Mouse (Mus musculus) testis, postnatal 14 days (tissue): ENCODE results near the gene Tpst1.

Experiments used
- DNase-seq: peaks from one replicate; pipeline ENCODE4 v3.0.0; 2021; ENCODE audit warnings: low spot score

The Tpst1 gene

DNA sequence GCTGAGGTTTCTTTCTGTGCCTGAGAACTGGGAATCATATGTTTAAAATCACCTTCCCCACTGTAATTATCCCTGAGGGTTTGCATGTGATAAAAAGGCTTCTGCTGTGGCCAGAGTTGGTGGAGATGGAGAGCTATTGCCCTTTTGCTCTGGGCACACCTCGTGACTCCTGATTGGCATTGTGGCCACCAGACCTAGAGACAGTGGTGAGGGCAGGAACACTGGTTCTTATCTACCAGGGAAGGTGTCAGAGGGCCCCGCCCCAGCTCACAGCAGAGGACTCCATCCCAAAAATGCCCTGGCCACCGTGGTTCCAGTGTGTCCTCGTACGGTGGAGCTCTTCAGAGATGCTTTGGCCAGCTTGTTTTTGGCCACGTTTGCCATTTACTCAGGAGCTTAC lies 20.2 kb upstream of the Tpst1 start:
- DNase-seq, result no peak

DNA sequence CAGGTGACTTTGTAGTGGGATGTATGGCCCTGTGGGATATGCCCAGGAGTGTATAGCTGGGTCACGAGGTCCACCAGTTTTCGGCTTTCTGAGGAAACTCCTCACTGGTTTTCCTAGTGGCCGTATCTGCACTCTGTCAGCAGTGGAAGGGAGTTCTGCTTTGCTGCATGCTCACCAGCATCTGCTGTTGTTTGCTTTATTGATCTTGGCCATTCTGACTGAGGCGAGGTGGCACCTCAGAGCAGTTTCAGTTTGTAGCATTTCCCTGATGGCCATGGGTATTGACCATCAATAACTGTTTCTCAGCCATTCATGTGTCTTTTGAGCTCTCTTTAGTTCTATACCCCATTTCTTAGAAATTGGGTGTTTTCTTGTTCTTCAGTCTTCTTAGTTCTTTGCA lies 17.4 kb upstream of the Tpst1 start:
- DNase-seq, result no peak

DNA sequence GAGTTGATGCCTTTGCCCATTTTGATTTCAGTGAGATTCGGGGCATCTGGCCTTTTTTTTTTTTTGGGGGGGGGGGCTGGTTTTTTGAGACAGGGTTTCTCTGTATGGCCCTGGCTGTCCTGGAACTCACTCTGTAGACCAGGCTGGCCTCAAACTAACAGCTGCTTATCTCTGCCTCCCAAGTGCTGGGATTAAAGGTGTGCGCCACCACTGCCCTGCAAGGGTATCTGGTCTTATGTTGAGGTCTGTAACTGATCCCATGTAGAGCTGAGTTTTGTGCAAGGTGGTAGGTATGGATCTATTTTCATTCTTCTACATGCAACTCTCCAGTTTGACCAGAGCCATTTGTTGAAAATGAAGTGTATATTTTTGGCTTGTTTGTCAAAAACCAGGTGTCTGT lies 16.8 kb upstream of the Tpst1 start:
- DNase-seq, result no peak

DNA sequence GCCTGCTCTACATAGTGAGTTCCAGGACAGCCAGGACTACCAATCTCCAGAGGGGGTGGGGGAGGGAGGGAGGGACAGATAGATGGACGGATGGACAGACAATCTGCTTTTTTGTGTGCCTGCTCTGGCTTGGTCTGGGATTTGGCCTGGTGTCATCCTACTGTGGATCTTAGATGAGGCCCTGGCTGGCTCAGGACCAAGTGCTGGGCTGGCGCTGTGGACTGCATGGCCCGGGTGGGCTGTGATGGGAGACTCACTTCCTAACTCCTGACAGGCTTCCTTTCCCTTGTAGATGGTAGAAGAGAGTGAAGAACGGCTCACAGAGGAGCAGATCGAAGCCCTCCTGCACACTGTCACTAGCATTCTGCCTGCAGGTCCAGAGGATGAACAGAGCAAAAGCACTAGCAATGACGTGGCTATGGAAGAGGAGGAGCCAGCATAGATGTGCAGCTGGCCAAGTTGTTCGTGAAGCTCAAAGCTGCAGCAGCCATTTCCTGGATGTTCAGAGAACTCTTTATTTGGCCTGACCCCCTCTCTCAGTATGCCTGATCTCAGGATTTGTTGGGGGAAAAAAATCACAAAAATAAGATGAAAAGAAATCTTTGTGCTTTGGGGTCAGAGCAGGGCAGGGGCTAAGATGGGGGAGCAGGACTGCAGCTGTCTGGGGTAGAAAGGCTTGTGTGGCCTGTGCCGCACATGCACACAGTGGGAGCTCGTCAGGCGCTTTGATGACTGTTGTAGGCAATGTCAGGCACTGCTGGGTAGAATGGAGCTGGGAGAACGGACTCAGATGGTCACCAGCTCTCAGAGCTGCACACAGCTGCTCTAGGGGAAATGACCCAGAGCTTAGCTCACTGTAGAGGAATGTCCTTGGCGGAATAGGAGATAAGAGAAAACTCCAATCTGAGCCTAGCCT lies 13.5 kb upstream of the Tpst1 start:
- DNase-seq, result no peak

DNA sequence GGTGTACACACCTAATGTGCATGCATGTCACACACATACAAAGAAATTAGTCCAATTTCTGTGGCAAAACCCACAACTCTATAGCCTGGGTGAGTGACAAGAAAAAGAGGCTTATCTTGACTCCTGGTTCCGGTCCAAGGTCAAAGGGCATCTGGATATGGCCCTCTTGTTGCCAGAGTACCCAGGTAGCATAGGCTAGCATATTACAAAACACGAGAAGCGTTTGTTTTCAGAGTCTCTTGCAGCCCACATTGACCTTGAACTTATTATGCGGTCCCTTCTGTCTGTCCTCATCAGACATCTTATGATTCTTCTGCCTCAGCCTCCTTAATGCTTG lies 12.8 kb upstream of the Tpst1 start:
- DNase-seq, result no peak

DNA sequence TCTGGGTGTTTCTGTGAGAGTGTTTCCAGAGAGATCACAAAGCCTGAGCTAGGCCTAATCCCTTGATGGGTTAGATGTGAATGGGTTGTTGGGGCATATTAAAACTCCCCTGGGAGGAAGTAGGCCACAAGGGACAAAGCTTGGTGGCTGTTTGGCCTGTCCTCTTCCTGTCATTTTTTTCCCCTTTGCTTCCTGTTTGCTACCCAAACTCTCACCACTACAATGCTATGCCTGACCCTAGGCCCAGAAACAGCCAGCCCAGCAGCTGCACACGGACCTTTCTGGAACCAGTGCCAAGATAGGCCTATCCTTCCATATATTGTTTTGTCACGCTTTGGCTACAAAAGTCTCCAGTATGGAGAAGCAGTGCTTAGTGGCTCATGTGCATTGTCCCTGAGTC lies 11.0 kb upstream of the Tpst1 start:
- no peak for DNase-seq

DNA sequence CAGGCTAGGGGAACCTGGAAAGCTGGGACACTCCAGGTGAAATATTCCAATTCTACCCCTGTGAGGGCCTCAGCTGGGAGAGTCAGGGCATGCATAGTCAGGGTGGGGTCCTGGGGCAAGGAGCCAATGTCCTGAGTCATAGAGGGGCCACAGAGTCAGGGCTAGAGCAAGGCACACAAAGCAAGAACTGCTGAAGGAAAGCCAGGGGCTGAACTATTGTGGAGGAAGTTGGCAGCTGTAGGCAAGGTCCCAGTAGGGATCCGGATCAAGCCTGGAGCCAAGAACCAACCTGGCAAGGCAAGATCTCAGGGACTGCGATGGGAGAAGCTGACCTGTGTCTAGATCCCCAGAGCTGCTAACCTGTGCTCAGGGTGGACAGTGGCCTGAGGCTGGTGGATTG lies 9.4 kb upstream of the Tpst1 start:
- DNase-seq, result no peak

DNA sequence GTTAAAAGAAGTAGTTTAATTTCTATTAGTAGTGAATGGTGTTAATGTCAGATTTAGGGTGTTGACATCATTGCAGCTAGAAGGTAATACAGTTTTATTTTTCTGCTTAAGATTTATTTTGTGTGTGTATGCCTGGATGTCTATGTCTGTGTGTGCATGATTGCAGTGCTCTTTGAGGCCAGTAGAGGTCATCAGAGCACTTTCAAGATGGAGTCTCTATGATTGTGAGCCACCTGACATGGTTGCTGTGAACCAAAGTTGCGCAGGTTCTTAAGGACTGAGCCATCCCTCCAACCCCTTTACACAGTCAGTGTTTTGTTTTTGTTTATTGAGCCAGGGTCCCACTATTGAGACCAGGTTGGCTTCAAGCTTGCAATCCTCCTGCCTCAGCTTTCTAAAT lies 7.5 kb upstream of the Tpst1 start:
- no peak for DNase-seq

DNA sequence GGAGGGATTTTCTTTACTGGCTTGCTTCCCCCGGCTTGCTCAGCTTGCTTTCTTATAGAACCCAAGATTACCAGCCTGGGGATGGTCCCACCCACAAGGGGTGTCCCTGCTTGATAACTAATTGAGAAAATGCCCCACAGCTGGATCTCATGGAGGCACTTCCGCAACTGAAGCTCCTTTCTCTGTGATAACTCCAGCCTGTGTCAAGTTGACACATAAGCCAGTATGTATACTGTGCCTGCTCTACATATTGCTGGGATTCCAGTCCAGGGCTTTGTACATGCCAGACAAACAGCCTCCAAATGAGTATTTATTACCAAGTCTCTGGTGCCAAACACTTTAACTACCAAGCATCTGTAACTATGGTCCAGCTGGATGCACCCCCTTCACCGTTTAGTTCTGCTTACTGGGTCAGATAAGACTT lies 5.3 kb upstream of the Tpst1 start:
- no peak for DNase-seq

DNA sequence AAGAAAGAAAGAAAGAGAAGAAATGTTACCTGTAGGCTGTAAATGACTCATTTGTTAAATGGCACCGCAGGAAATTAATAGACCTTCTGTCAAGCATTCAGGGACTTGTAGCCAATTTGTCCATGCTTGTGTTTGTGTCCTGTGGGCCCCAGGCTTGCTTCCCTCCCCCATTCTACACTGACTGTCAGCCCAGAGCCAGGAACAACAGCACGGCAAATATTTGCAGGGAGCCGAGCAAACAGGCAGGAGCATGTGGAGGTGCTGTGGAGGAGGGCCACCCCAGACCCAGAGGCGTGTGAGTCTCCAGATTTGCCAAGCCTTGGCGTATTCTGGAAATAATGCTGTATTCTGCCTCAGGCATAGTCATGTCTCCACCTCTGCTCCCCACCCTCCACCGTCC lies 1.4 kb downstream of the Tpst1 start:
- DNase-seq, result no peak

DNA sequence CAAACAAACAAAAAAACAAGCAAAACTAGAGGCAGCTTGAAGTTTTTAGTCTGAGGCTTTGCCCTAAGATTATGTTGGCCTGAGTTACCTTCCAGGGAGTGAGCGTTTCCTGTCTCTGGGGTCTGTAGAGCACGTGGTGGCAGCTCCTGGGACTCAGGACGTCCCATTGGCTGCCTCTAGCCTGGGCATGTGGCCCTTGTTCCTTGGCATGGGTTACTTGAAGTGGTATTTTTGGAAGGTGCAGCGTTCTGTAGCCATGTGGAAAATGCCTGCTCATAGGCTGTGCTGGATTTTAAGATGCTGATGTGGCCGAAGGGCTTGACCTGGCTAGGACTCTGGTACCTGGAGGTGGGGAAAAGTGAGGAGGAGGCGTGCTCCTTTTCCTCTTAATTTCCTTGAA lies 3.3 kb downstream of the Tpst1 start:
- no peak for DNase-seq

DNA sequence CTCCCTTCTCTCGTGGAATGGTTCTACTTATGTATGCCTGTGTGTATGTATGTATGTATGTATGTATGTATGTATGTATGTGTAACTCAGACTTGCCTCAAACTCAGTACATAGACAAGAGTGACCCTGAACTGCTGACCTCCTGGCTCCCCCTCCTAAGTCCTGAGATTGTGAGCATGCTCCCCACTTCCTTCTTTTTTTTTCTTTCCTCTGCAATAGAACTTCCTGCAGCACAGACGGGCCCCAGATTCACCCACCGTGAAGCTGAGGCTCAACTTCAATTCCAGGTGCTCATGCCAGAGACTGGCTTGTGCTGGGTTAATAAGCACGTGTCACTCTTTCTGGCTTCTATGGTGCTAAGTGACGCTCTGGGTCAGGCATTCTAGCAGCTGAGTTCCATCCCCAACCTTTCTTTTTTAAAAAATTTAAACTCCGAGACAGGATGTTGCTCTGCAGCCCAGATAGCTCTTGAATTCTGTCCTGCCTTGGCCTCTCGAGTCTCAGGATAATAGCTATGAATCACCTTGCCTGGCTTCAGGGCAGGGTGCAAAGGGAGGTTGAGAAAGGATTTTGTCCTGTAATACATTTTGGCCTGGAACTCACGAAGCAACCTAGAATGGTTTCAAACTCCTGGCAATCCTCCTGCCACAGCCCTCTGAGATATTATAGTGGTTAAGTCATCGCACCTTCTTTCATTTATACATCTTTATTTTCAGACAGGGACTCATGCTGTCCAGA lies 5.1 kb downstream of the Tpst1 start:
- no peak for DNase-seq

DNA sequence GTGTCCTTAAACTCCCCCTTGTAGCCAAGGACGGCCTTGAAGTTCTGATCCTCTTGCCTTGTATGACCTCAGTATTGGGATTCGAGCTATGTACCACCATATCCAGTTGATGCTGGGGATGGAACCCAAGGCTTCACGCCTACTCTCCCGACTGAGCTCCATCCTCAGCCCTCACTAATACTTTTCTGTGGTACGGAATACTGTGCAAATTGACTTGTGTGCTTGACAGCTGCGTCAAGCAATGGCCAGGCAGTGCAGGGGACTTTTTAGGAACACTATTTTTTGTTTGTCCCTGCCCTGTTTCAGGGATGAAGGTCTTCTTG lies 5.7 kb downstream of the Tpst1 start:
- DNase-seq, result peak; percentile 35

DNA sequence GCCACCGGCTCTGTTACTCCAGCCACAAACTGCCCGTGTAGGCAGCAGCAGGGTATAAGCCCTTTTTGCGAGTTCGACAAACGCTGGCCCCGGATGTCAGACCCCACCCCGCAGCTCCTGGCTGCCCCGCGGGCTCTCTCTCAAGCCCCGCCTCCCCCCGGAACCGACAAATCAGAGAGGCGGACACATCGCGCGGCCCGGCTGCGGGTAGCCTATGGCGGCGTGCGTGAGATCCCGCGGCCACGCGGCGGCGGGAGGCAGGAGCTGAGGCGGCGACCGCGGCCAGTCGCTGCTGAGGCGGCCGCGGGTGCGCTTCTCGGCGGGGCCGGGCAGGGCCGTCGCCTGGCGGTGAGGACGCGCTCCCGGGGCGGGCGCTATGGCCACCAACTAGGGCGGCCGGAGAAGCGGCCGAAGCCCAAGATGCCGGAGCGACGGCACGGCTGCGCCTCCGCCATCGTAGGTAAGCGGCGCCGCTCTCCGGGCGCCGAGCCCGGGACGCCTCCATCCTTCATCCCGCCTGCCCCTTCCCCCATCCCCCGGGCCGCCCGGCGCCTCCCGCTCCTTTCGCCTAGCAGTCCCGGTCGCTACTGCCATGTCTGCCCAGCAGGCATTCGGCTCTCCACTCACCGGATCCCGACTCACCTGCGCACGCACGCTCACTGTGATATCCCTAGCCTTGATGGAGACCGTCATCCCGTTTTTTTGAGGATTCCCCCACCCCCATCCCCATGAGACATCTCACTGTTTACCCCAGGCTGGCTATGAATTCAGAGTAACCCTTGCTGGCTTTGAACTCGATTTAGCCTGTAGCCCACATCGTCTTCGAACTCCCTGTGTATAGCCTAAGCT lies 6.3 kb downstream of the Tpst1 start:
- peak; percentile 93 for DNase-seq

DNA sequence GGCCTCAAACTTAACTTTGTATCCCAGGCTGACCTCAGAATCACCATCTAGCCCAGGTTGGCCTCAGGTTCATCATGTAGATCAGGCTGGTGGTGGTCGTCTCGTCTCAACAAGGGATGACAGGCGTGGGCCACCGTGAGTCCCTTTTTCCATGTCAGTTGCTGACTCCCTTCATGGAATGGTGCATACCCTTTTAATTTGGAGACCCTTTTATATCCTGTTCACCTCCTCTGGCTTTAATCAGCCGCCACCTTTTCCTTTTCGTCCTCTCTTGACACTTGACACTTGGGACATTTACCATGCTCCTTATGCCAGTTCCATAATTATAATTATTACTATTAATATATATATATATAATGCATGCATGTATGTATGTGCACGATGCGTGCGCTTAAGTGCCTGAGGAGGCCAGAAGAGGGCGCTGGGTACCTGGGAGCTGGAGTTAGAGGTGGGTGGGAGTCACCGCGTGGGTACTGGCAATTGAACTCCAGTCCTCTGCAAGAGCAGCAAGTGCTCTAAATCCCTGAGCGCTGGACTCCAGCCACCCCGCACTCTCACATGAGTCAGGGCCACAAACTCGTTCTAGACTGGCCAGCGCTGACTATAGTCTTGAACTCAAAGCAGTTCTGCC lies 7.0 kb downstream of the Tpst1 start:
- DNase-seq, result no peak

DNA sequence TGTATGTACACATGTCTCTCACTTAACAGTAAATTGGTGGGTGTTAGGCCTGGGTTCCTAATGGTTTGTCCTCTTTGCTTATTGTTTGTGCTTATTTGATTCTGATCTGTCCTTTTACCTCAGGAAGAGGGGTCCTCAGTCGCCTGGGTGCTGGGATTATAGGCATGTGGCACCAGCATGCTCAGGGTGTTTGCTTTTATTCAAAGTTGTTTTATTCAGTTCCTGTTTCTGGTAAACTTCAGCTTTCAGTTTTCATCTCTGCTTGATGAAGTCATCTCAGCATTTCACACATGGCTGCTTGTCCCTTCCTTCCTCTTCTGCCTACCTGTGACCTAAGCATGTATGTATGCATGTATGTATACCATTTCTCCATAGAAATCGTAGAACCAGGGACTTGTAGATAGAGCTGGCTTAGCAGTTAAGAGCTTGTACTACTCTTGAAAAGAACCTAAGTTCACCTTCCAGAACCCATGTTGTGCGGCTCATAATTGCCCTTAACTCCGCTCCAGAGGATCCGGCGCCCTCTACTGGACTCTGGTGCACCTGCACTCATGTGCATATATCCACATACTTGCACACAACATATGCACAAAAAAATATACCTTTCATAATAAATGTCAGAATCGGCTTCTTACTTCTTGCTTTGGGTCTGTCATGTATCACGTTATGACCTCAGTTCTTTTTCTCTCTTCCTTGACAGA lies 8.2 kb downstream of the Tpst1 start:
- no peak for DNase-seq

DNA sequence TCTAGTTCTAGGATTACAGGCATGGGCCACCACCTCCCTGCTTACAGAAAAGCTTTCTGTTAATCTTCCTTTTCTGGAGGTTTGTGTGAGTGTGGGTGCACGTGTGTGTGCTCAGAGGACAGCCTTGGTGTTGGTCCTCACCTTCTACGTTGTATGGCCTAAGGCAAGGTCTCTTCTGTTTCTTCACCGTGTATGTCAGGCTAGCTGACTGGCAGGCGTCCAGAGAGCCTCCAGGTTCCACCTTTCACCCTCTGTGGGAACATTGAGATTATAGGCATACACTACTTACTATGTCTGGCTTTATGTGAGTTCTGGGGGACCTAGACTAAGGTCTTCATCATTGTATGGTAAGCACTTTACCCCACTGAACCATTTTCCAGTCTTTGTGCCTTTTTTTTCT lies 9.3 kb downstream of the Tpst1 start:
- no peak for DNase-seq

DNA sequence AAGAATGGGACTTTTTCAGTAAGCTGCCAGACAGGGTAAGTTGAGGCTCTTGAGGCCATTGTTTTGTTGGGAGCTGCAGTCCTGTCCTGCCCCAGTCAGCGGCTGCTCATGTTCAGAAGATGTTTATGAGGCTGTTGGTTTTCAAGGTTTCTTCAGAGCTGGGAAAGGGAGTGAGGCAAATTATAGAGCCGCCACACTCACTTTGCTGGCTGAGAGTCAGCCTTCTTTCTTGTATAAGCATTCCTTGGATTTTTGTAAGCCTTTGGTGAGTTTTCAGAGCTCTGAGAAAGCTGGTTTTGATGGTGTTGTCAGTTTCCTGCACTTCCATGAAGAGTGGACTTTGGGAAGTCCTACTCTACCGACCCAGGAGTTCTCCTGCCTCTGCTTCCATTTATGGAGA lies 11.1 kb downstream of the Tpst1 start:
- DNase-seq, result no peak

DNA sequence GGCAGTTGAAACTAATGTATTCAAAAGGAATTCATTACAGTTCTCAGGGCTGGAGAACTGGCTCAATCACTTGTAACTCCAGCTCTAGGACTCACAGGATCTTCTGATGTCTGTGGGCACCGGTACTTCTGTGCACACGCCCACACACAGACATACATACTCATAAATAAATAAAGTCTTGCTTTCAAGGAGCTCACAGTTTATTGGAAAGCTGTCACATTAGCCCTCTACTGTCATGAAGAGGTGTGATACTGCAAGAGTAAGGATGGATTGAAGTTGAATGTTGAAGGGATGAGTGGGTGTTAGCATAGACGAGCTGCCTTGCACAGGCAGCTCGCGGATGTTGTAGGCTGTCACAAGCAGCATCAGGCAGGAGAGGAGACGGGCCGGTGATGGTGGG lies 14.9 kb downstream of the Tpst1 start:
- no peak for DNase-seq

DNA sequence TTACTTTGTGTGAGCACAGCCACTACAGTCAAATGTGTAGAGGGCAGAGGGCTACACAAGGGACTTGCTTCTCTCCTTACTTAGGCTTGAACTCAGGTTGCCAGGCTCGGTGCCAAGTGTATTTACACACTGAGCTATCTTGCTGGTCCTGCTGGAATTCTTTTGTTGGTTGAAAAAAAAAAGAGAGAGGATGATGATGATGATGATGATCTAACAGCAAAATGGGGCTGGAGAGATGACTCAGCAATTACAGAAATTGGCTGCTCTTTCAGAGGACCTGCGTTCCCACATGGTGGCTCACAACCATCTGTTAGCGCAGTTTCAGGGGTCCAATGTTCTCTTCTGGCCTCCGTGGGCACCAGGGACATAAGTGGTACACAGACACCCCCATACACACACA lies 15.5 kb downstream of the Tpst1 start:
- DNase-seq, result no peak

DNA sequence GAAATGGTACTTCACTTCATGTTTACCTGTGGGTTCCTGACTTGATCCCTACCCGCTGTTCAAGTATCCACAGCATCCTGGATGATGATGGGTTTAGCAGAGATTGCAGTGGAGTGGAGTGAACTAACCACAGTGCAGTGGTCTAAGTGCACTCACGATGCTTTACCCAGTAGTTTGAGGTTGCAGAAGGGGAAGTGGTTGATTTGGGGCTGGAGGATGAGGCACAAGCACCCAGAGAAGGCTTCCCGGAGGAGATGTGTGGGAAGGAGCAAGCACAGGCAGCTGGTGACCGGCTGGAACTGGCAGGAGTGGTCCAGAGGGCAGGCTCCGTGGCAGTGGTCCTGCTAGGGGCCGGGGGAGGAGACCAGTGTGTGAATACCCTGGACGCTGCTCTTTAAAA lies 16.1 kb downstream of the Tpst1 start:
- DNase-seq, result no peak
